Mouse (Mus musculus) hindbrain, embryonic 13.5 days (tissue): ENCODE measurements at regions not wholly inside any gene's neighbourhood (a gene's known extent, or its start where the extent isn't known, plus 50 kb on each side); places are given as distances from the start of the nearest gene placed in this dataset.

ENCODE experiments used
- ATAC-seq: fragments of 200-750 bp; cut with Nextera tagmentation; 2 replicates; pipeline ENCODE4 v1.8.0; 2017; ENCODE audit warnings: moderate TSS enrichment; ENCODE audit not compliant: low FRiP score
- H3K27ac ChIP-seq: fragments of 300-500 bp; sonication (generic); 2 replicates; pipeline ENCODE4 v1.5.1; 2015; ENCODE audit warnings: inconsistent platforms, mild to moderate bottlenecking, moderate library complexity
- H3K27me3 ChIP-seq: fragments of 300-500 bp; sonication (generic); 2 replicates; pipeline ENCODE4 v1.6.1; 2015; ENCODE audit warnings: mild to moderate bottlenecking, inconsistent platforms
- H3K36me3 ChIP-seq: fragments of 300-500 bp; sonication (generic); 2 replicates; pipeline ENCODE4 v1.6.1; 2015; ENCODE audit warnings: mild to moderate bottlenecking, inconsistent platforms
- H3K4me1 ChIP-seq: fragments of 300-500 bp; sonication (generic); replicated peaks from 2 replicates; pipeline ENCODE4 v1.6.1; 2015; ENCODE audit warnings: inconsistent platforms
- H3K4me2 ChIP-seq: fragments of 300-500 bp; sonication (generic); 2 replicates; pipeline ENCODE4 v1.6.1; 2015; ENCODE audit warnings: inconsistent platforms, mild to moderate bottlenecking, moderate library complexity
- H3K4me3 ChIP-seq: fragments of 300-500 bp; sonication (generic); 2 replicates; pipeline ENCODE4 v1.5.1; 2015; ENCODE audit warnings: mild to moderate bottlenecking, inconsistent platforms
- H3K9ac ChIP-seq: fragments of 300-500 bp; sonication (generic); 2 replicates; pipeline ENCODE4 v1.6.1; 2015; ENCODE audit warnings: mild to moderate bottlenecking, inconsistent platforms
- H3K9me3 ChIP-seq: fragments of 300-500 bp; sonication (generic); 2 replicates; pipeline ENCODE4 v1.6.1; 2016; ENCODE audit warnings: inconsistent platforms
- WGBS: fragments of 180-500 bp; shearing (Covaris S2); methylation state at CpG from one replicate; pipeline ENCODE4 v1.1.7; 2015; 5-methylcytosine and 5-hydroxymethylcytosine counted together

GRCm38 (mm10) chr5:99782806-99783205 lies 53.9 kb upstream of the Rasgef1b start:
- H3K4me3 ChIP-seq, result no peak overlapping the region
- H3K4me2 ChIP-seq, result no peak overlapping the region
- no peak for ATAC-seq
- no peak overlapping the region for H3K9ac ChIP-seq
- H3K27me3 ChIP-seq, result no peaks in the 10 kb centered on the region
- no peak overlapping the region for H3K27ac ChIP-seq
- peaks cover 15% of the 10 kb centered on the region for H3K4me1 ChIP-seq
- H3K9me3 ChIP-seq, result no peaks in the 10 kb centered on the region
- 79% methylated on average over 1 of the region's 1 CpGs for WGBS
- H3K36me3 ChIP-seq, result no peaks in the 10 kb centered on the region

- Histone ChIP-seq H3K4me1 (peaks cover 22% of the 10 kb centered on the region), H3K9ac (no peak overlapping the region), H3K36me3 (no peaks in the 10 kb centered on the region), H3K4me2 (no peak overlapping the region), H3K27ac (no peak overlapping the region), H3K27me3 (no peaks in the 10 kb centered on the region), H3K4me3 (no peak overlapping the region), H3K9me3 (no peaks in the 10 kb centered on the region)
- ATAC-seq, result peak; percentile 63; the same call in 1 of the 2 replicates
- 62% methylated on average over 9 of the region's 9 CpGs for WGBS
These were observed 57.0 kb upstream of the Rasgef1b start for GRCm38 (mm10) chr5:99785850-99786249.

DNA sequence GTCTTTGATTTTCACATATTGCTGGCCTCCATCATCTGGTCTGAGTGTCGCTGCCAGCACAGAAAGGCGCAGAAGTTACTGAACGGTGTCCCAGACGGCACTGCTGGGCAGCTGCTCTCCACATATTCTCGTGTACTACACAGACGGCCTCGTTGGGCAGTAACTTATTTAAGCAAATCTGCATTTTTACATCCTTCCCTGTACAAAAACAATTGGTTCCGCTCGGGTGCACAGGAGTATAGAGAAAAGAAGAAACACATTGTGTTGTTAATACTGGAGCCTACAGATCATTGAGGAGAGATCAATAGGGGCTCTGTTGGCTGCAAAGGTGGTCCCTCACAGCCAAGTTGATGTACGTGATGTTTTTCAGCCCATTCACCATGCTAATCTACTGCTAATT lies 58.4 kb upstream of the Rasgef1b start:
- Histone ChIP-seq H3K36me3 (no peaks in the 10 kb centered on the region), H3K4me3 (no peak overlapping the region), H3K4me1 (peaks cover 22% of the 10 kb centered on the region), H3K9ac (no peak overlapping the region), H3K9me3 (no peaks in the 10 kb centered on the region), H3K4me2 (0 out of 2 replicates have a peak overlapping the region, but pooled peaks have one; percentile 10), H3K27me3 (no peaks in the 10 kb centered on the region), H3K27ac (peak overlapping the region; percentile 76)
- WGBS, result 17% methylated on average over 10 of the region's 10 CpGs
- peak; percentile 76 for ATAC-seq

- Histone ChIP-seq H3K9me3 (no peaks in the 10 kb centered on the region), H3K27ac (peak overlapping the region; percentile 76; the same call in 1 of the 2 replicates), H3K36me3 (no peaks in the 10 kb centered on the region), H3K9ac (no peak overlapping the region), H3K4me3 (no peak overlapping the region), H3K4me2 (no peak overlapping the region), H3K27me3 (no peaks in the 10 kb centered on the region), H3K4me1 (peaks cover 22% of the 10 kb centered on the region)
- no peak for ATAC-seq
- WGBS, result 44% methylated on average over 3 of the region's 3 CpGs
These were observed 59.0 kb upstream of the Rasgef1b start for GRCm38 (mm10) chr5:99787665-99788366.

DNA sequence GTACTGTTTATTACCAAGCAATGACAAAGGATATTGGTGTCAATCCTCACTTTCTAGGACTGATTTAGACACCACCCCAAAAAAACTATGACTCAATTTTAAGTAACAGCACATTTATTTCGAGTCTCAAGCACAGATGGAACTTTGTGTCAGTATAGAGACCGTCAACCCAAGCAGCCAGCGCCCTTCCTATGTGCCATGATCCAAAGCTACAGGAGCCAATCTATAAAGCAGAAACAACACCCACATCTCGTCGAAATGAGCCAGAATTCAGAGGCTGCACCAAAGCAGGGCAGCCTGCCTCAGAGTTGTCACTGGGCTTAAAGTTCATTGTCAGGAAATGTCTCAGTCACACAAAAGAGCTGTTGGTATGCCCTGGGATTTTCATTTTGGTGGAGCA lies 61.9 kb upstream of the Rasgef1b start:
- no peak overlapping the region for H3K9ac ChIP-seq
- no peaks in the 10 kb centered on the region for H3K36me3 ChIP-seq
- no peak overlapping the region for H3K4me3 ChIP-seq
- H3K9me3 ChIP-seq, result no peaks in the 10 kb centered on the region
- WGBS, result 92% methylated on average over 5 of the region's 5 CpGs
- H3K4me2 ChIP-seq, result no peak overlapping the region
- no peaks in the 10 kb centered on the region for H3K27me3 ChIP-seq
- H3K4me1 ChIP-seq, result peaks cover 22% of the 10 kb centered on the region
- H3K27ac ChIP-seq, result no peak overlapping the region
- ATAC-seq, result no peak

- Histone ChIP-seq H3K36me3 (no peaks in the 10 kb centered on the region), H3K4me3 (no peak overlapping the region), H3K4me2 (no peak overlapping the region), H3K9ac (no peak overlapping the region), H3K27me3 (peaks cover 3% of the 10 kb centered on the region; the same call in 1 of the 2 replicates), H3K4me1 (peaks cover 21% of the 10 kb centered on the region), H3K27ac (no peak overlapping the region), H3K9me3 (no peaks in the 10 kb centered on the region)
- WGBS, result 57% methylated on average over 8 of the region's 8 CpGs
- no peak for ATAC-seq
These were observed 71.7 kb upstream of the Rasgef1b start for GRCm38 (mm10) chr5:99800543-99800942.

DNA sequence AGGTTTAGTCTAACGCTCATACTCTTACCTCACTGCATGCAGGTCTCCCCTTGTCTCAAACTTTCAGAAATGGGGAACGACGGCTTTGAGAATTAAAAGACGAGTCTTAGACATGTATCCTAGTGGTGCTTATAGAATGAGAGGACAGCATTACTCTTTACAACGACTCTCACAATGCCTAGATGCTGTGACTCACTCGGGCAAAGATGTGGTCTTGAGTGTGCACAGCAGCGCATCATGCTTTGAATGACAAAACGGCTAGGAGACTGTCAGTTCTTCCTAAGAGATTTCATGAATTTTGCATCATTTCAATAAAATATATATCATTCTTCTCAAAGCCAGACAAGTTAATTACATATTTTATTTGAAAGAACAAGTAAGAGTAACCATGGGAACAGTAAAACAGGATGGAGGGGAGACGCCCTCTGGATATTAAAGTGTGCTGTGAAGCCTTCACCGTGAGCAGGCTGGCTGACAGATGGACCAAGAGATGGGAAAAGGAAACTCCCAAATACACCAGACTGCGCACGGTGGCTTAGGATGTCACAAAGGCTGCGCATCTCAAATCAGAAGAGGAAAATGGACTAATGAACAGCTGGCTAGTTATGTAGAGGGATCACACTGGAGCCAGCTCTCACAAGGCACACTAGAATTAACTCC lies 73.1 kb upstream of the Rasgef1b start:
- Histone ChIP-seq H3K27ac (peak overlapping the region; percentile 18; the same call in 1 of the 2 replicates), H3K9me3 (no peaks in the 10 kb centered on the region), H3K9ac (no peak overlapping the region), H3K4me2 (no peak overlapping the region), H3K27me3 (peaks cover 3% of the 10 kb centered on the region; the same call in 1 of the 2 replicates), H3K4me3 (no peak overlapping the region), H3K36me3 (no peaks in the 10 kb centered on the region), H3K4me1 (peaks cover 18% of the 10 kb centered on the region)
- peak; percentile 60; the same call in 1 of the 2 replicates for ATAC-seq
- 35% methylated on average over 13 of the region's 13 CpGs for WGBS

GRCm38 (mm10) chr5:99826861-99827260 lies 79.2 kb upstream of the Vamp9 start:
- no peaks in the 10 kb centered on the region for H3K27me3 ChIP-seq
- no peak overlapping the region for H3K27ac ChIP-seq
- no peak overlapping the region for H3K4me2 ChIP-seq
- H3K4me1 ChIP-seq, result peaks cover 3% of the 10 kb centered on the region; the same call in 1 of the 2 replicates
- no peaks in the 10 kb centered on the region for H3K9me3 ChIP-seq
- H3K9ac ChIP-seq, result no peak overlapping the region
- no peak overlapping the region for H3K4me3 ChIP-seq
- H3K36me3 ChIP-seq, result no peaks in the 10 kb centered on the region
- no peak for ATAC-seq
- 82% methylated on average over 6 of the region's 6 CpGs for WGBS

DNA sequence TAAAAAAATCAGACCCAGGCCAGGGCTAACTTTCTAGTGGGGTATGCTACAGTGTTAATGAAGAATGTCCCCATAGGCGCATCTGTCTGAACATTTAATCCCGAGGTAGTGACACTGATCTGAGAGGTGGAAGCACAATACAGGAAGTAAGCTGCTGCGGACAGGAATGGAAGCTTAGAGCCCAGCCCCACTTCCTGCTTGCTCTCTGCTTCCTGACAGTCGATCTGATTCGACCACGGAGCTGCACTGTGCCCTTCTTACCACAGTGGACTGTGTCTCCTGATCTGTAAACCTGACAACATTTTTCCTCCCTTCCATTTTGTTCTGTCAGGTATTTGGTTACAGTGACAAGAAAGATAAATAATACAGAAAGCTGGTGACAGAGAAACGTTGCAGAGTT lies 77.5 kb upstream of the Vamp9 start:
- WGBS, result 78% methylated on average over 7 of the region's 7 CpGs
- Histone ChIP-seq H3K27ac (no peak overlapping the region), H3K4me1 (peaks cover 3% of the 10 kb centered on the region; the same call in 1 of the 2 replicates), H3K4me2 (no peak overlapping the region), H3K36me3 (no peaks in the 10 kb centered on the region), H3K4me3 (no peak overlapping the region), H3K9ac (no peak overlapping the region), H3K9me3 (no peaks in the 10 kb centered on the region), H3K27me3 (no peaks in the 10 kb centered on the region)
- ATAC-seq, result no peak

- Histone ChIP-seq H3K27ac (no peak overlapping the region), H3K36me3 (no peaks in the 10 kb centered on the region), H3K27me3 (0 out of 2 replicates have a peak, but pooled peaks cover 6% of the 10 kb centered on the region), H3K9me3 (no peaks in the 10 kb centered on the region), H3K4me1 (peaks cover 23% of the 10 kb centered on the region), H3K4me3 (no peak overlapping the region), H3K4me2 (no peak overlapping the region), H3K9ac (no peak overlapping the region)
- WGBS, result 32% methylated on average over 6 of the region's 6 CpGs
- ATAC-seq, result no peak
These were observed 67.7 kb upstream of the Vamp9 start for GRCm38 (mm10) chr5:99838236-99838775.

DNA sequence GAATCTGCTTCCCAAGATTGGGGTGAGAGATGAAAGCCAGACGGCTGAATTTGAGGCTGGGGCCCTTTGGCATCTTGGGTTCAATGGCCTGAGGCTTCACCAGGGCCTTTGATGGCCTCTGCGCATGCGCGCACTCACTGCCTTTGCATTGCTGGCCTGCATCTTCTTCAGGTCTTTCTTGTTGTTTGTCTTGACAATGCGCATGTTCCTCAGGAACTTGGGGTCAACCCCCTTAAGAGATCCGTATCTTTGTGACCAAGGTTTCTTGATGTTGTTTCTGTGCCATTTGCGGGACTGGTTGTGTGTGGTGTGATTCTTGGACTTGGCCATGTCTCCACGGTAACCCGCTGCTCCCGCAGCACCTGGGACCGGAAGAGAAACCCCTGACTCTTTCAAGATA lies 66.4 kb upstream of the Vamp9 start:
- no peak overlapping the region for H3K27ac ChIP-seq
- no peak for ATAC-seq
- 0 out of 2 replicates have a peak, but pooled peaks cover 6% of the 10 kb centered on the region for H3K27me3 ChIP-seq
- H3K4me1 ChIP-seq, result peaks cover 23% of the 10 kb centered on the region
- 93% methylated on average over 11 of the region's 11 CpGs for WGBS
- H3K9ac ChIP-seq, result no peak overlapping the region
- no peak overlapping the region for H3K4me3 ChIP-seq
- no peaks in the 10 kb centered on the region for H3K9me3 ChIP-seq
- no peak overlapping the region for H3K4me2 ChIP-seq
- no peaks in the 10 kb centered on the region for H3K36me3 ChIP-seq

DNA sequence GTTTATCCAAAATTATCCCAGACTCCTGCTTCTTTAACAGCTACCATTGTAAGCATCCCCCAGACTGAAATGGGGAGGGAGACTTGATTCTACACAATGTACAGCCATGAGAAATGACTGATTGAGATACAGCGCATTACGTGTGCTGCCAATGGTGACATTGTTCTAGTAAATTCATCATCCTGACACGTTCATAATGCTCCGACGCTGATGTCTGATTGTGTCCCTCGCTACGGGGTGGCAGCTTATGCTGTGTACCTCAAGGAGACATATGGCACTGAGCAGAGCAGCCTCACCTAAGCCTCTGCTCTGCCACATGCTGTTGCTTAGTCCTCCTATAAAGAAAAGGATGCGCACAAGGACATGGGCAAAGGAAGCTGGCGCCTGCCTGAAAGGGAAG lies 65.2 kb upstream of the Vamp9 start:
- Histone ChIP-seq H3K4me3 (no peak overlapping the region), H3K9ac (no peak overlapping the region), H3K36me3 (no peaks in the 10 kb centered on the region), H3K27ac (peak overlapping the region; percentile 67; the same call in 1 of the 2 replicates), H3K9me3 (no peaks in the 10 kb centered on the region), H3K4me2 (no peak overlapping the region), H3K27me3 (no peaks in the 10 kb centered on the region), H3K4me1 (peaks cover 29% of the 10 kb centered on the region)
- peak; percentile 79 for ATAC-seq
- WGBS, result 40% methylated on average over 9 of the region's 9 CpGs
